Mouse (Mus musculus) ES-Bruce4 (cell line): Measurements from ENCODE around the gene Lrrc4b. TPM values are rescaled to one million over a fixed set of nuclear protein-coding genes. Genes with fewer than 3 reads are reported as not detected.

Experiments
- H3K27ac ChIP-seq: 2 replicates; pipeline ENCODE4 v1.5.1; 2012; ENCODE audit warnings: low read length, inconsistent platforms; ENCODE audit not compliant: insufficient read depth
- H3K27me3 ChIP-seq: 2 replicates; pipeline ENCODE4 v1.6.1; 2012; ENCODE audit warnings: mild to moderate bottlenecking, low read length, inconsistent platforms; ENCODE audit not compliant: control insufficient read depth, poor library complexity, insufficient read depth, severe bottlenecking
- H3K36me3 ChIP-seq: 2 replicates; pipeline ENCODE4 v1.6.1; 2012; ENCODE audit warnings: inconsistent platforms, mild to moderate bottlenecking, low read length, moderate library complexity; ENCODE audit not compliant: control insufficient read depth, poor library complexity, insufficient read depth, severe bottlenecking
- H3K4me1 ChIP-seq: one replicate; pipeline ENCODE4 v1.8.1; 2011; ENCODE audit warnings: low read length; ENCODE audit not compliant: control insufficient read depth, insufficient read depth
- H3K4me3 ChIP-seq: 2 replicates; pipeline ENCODE4 v1.5.1; 2011; ENCODE audit warnings: low read depth, mild to moderate bottlenecking, low read length
- H3K9ac ChIP-seq: 2 replicates; pipeline ENCODE4 v1.6.1; 2012; ENCODE audit warnings: low read depth, mild to moderate bottlenecking, inconsistent platforms; ENCODE audit not compliant: poor library complexity, severe bottlenecking
- H3K9me3 ChIP-seq: replicated peaks from 2 replicates; pipeline ENCODE4 v1.6.1; 2012; ENCODE audit warnings: mild to moderate bottlenecking, low read length, inconsistent platforms; ENCODE audit not compliant: control insufficient read depth, poor library complexity, insufficient read depth, severe bottlenecking
- CTCF ChIP-seq: IDR thresholded peaks from one replicate; pipeline ENCODE4 v1.8.1; 2011; ENCODE audit warnings: low read depth, low read length
- EP300 ChIP-seq: IDR thresholded peaks from 2 replicates; pipeline ENCODE4 v1.6.1; 2011; ENCODE audit warnings: low read depth, low read length; ENCODE audit not compliant: insufficient read depth
- POLR2A ChIP-seq: IDR thresholded peaks from one replicate; pipeline ENCODE4 v1.8.1; 2011; ENCODE audit warnings: low read length; ENCODE audit not compliant: insufficient read depth
- polyA plus RNA-seq: library from polyadenylated mRNA; stranded (reverse); fragments of >200 nt; gene quantifications from 2 replicates; pipeline ENCODE4 v1.2.4, GENCODE M21; 2011; ENCODE audit warnings: low read depth; ENCODE audit not compliant: missing spikeins, insufficient read depth, insufficient read length

Lrrc4b gene
- polyA plus RNA-seq, 1 experiment, result not detected

GRCm38 (mm10) chr7:44392341-44392740 is 36.5 kb upstream of the Lrrc4b start:
- H3K9ac ChIP-seq, result no peak overlapping the region
- no peak for TF ChIP-seq EP300
- no peak for TF ChIP-seq CTCF
- no peak for TF ChIP-seq POLR2A
- H3K36me3 ChIP-seq, result no peaks in the 10 kb centered on the region
- H3K27me3 ChIP-seq, result no peaks in the 10 kb centered on the region
- H3K27ac ChIP-seq, result no peak overlapping the region
- H3K4me1 ChIP-seq, result peaks cover 2% of the 10 kb centered on the region
- no peak overlapping the region for H3K4me3 ChIP-seq
- no peaks in the 10 kb centered on the region for H3K9me3 ChIP-seq

- H3K9ac ChIP-seq, result no peak overlapping the region
- no peaks in the 10 kb centered on the region for H3K36me3 ChIP-seq
- H3K27ac ChIP-seq, result no peak overlapping the region
- peaks cover 2% of the 10 kb centered on the region for H3K4me1 ChIP-seq
- no peaks in the 10 kb centered on the region for H3K27me3 ChIP-seq
- TF ChIP-seq EP300 (no peak), POLR2A (no peak), CTCF (no peak)
- no peak overlapping the region for H3K4me3 ChIP-seq
- H3K9me3 ChIP-seq, result no peaks in the 10 kb centered on the region
These were observed 35.5 kb upstream of the Lrrc4b start for GRCm38 (mm10) chr7:44393284-44393683.

- TF ChIP-seq CTCF, result peak; percentile 91
- TF ChIP-seq POLR2A, result no peak
- TF ChIP-seq EP300, result 0 out of 2 replicates have a peak, but pooled peaks have one; percentile 47
These were observed 30.2 kb upstream of the Lrrc4b start for GRCm38 (mm10) chr7:44398570-44398969.

GRCm38 (mm10) chr7:44401673-44402072 is 27.1 kb upstream of the Lrrc4b start:
- Histone ChIP-seq H3K4me1 (peaks cover 3% of the 10 kb centered on the region), H3K4me3 (no peak overlapping the region)
- TF ChIP-seq EP300, result no peak
- no peak for TF ChIP-seq POLR2A
- no peak for TF ChIP-seq CTCF

More at GRCm38 (mm10) chr7:44398570-44398969, 30.2 kb upstream of the Lrrc4b start:
- Histone ChIP-seq H3K27me3 (no peaks in the 10 kb centered on the region), H3K36me3 (no peaks in the 10 kb centered on the region), H3K4me3 (no peak overlapping the region), H3K9ac (no peak overlapping the region), H3K27ac (no peak overlapping the region), H3K4me1 (peaks cover 2% of the 10 kb centered on the region), H3K9me3 (no peaks in the 10 kb centered on the region)

GRCm38 (mm10) chr7:44405346-44406014 is 23.3 kb upstream of the Lrrc4b start:
- Histone ChIP-seq H3K27ac (peak overlapping the region; percentile 80), H3K4me1 (peaks cover 3% of the 10 kb centered on the region), H3K9ac (peak overlapping the region; percentile 73), H3K27me3 (no peaks in the 10 kb centered on the region), H3K36me3 (no peaks in the 10 kb centered on the region), H3K4me3 (peak overlapping the region; percentile 92), H3K9me3 (no peaks in the 10 kb centered on the region)
- TF ChIP-seq CTCF, result no peak
- 0 out of 2 replicates have a peak, but pooled peaks have one; percentile 39 for TF ChIP-seq EP300
- peak; percentile 74 for TF ChIP-seq POLR2A

More at GRCm38 (mm10) chr7:44401673-44402072, 27.1 kb upstream of the Lrrc4b start:
- H3K27me3 ChIP-seq, result no peaks in the 10 kb centered on the region
- no peaks in the 10 kb centered on the region for H3K9me3 ChIP-seq
- H3K27ac ChIP-seq, result no peak overlapping the region
- H3K36me3 ChIP-seq, result no peaks in the 10 kb centered on the region
- no peak overlapping the region for H3K9ac ChIP-seq

GRCm38 (mm10) chr7:44406015-44406355 is 22.8 kb upstream of the Lrrc4b start:
- Histone ChIP-seq H3K27me3 (no peaks in the 10 kb centered on the region), H3K4me1 (peaks cover 3% of the 10 kb centered on the region), H3K27ac (no peak overlapping the region), H3K4me3 (no peak overlapping the region), H3K9me3 (no peaks in the 10 kb centered on the region), H3K9ac (no peak overlapping the region), H3K36me3 (no peaks in the 10 kb centered on the region)
- TF ChIP-seq POLR2A (no peak), CTCF (no peak), EP300 (no peak)
